Mouse (Mus musculus): ENCODE measurements around the gene Ankrd34a. TPM values are rescaled to one million over a fixed set of nuclear protein-coding genes. Genes with fewer than 3 reads are reported as not detected.

Gene Ankrd34a
- total RNA-seq (2014; rRNA removed; ENCODE audit: low replicate concordance): 1.2 and 5.3 TPM in 2 replicates
- polyA plus RNA-seq (2015; fragmentation: Nextera tagmentation; extraction: Ambion mirVana): 6.0 and 6.8 TPM in 2 replicates

DNA sequence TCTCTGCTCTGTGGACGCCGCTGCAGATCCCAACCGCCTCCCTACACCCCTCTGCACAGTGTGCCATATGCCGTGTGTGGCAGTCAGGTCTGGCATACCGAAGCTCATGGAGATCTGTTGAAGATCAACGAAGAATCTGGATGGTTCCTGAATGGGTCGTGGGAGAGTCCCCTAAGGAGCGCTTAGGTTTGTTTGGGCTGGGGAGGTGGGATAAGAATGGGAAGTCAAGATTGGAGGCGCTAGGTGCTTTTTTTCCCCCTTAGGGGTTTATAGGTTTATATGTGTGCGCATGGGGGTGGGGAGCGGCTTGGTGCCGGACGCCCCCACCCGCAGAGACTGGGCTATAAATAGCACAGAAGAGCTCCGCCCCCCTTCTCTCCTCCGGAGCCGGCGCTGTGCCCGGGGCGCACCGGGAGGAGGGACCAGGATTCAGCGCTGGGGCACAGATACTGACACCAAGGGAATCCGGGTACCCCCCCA lies at the start of gene Ankrd34a:
Ankrd34a (plus strand) TSS at position 409 of the 480 bp plus-strand sequence.
- no peaks in the 10 kb centered on the region; the same call in 1 of the 2 replicates for H3K4me1 ChIP-seq (ENCODE audit: control insufficient read depth, insufficient read depth)
- H3K27ac ChIP-seq (ENCODE audit: low read depth): peak within 1 kb of the TSS; percentile 75
- TF ChIP-seq CTCF (IDR thresholded peaks at IDR 0.05; ENCODE audit: low read depth) (no peak), EP300 (IDR thresholded peaks at IDR 0.05; ENCODE audit: low read depth) (no peak)
- peak within 1 kb of the TSS; percentile 97 for H3K4me2 ChIP-seq (ENCODE audit: low read depth, low read length)
- no peaks in the 10 kb centered on the region for H3K9me3 ChIP-seq (replicated peaks; ENCODE audit: control insufficient read depth, low read length)
- H3K4me3 ChIP-seq (ENCODE audit: low read depth, low read length): peak within 1 kb of the TSS; percentile 59
- H3K27me3 ChIP-seq (ENCODE audit: control insufficient read depth, insufficient read depth, low read length): no peaks in the 10 kb centered on the region
- peak within 1 kb of the TSS; percentile 70 for H3K9ac ChIP-seq (replicated peaks; ENCODE audit: low read depth, low read length)
- WGBS: under 1% methylated on average over 18 of the region's 23 CpGs
- ATAC-seq (ENCODE audit: insufficient read depth, low read depth) (0 out of 2 replicates have a peak, but pooled peaks have one; percentile 4), DNase-seq (ENCODE audit: low spot score) (peak; percentile 66)
- H3K36me3 ChIP-seq (replicated peaks; ENCODE audit: control insufficient read depth, insufficient read depth, low read length): no peaks in the 10 kb centered on the region

- Histone ChIP-seq H3K4me2 (ENCODE audit: low read depth, low read length) (no peak overlapping the region), H3K4me1 (ENCODE audit: control insufficient read depth, insufficient read depth) (peaks cover 24% of the 10 kb centered on the region), H3K9me3 (replicated peaks; ENCODE audit: control insufficient read depth, low read length) (no peaks in the 10 kb centered on the region), H3K27me3 (ENCODE audit: control insufficient read depth, insufficient read depth, low read length) (no peaks in the 10 kb centered on the region), H3K4me3 (ENCODE audit: low read depth, low read length) (no peak overlapping the region), H3K9ac (replicated peaks; ENCODE audit: low read depth, low read length) (no peak overlapping the region), H3K27ac (ENCODE audit: low read depth) (no peak overlapping the region), H3K36me3 (replicated peaks; ENCODE audit: control insufficient read depth, insufficient read depth, low read length) (no peaks in the 10 kb centered on the region)
- no peak for TF ChIP-seq CTCF (IDR thresholded peaks at IDR 0.05; ENCODE audit: low read depth)
- TF ChIP-seq EP300 (IDR thresholded peaks at IDR 0.05; ENCODE audit: low read depth): no peak
- 58% methylated on average over 4 of the region's 4 CpGs for WGBS
- no peak for ATAC-seq (ENCODE audit: insufficient read depth, low read depth)
- DNase-seq (ENCODE audit: low spot score): no peak
These were observed 49.6 kb upstream of the Ankrd34a start for GRCm38 (mm10) chr3:96546880-96547279.

- TF ChIP-seq CTCF (IDR thresholded peaks at IDR 0.05; ENCODE audit: low read depth) (peak; percentile 82), EP300 (IDR thresholded peaks at IDR 0.05; ENCODE audit: low read depth) (no peak)
- H3K4me1 ChIP-seq (ENCODE audit: control insufficient read depth, insufficient read depth): peaks cover 27% of the 10 kb centered on the region
- H3K9me3 ChIP-seq (replicated peaks; ENCODE audit: control insufficient read depth, low read length): no peaks in the 10 kb centered on the region
- peak; percentile 81 for DNase-seq (ENCODE audit: low spot score)
- 0 out of 2 replicates have a peak, but pooled peaks have one; percentile 35 for ATAC-seq (ENCODE audit: insufficient read depth, low read depth)
- H3K4me3 ChIP-seq (ENCODE audit: low read depth, low read length): no peak overlapping the region
- H3K36me3 ChIP-seq (replicated peaks; ENCODE audit: control insufficient read depth, insufficient read depth, low read length): no peaks in the 10 kb centered on the region
- no peak overlapping the region for H3K9ac ChIP-seq (replicated peaks; ENCODE audit: low read depth, low read length)
- H3K27ac ChIP-seq (ENCODE audit: low read depth): no peak overlapping the region
- no peaks in the 10 kb centered on the region for H3K27me3 ChIP-seq (ENCODE audit: control insufficient read depth, insufficient read depth, low read length)
- peak overlapping the region; percentile 30 for H3K4me2 ChIP-seq (ENCODE audit: low read depth, low read length)
- 11% methylated on average over 14 of the region's 14 CpGs for WGBS
These were observed 49.0 kb upstream of the Ankrd34a start for GRCm38 (mm10) chr3:96547389-96547960.

- no peak overlapping the region for H3K4me2 ChIP-seq (ENCODE audit: low read depth, low read length)
- no peak overlapping the region for H3K4me3 ChIP-seq (ENCODE audit: low read depth, low read length)
- ATAC-seq (ENCODE audit: insufficient read depth, low read depth) (no peak), DNase-seq (ENCODE audit: low spot score) (no peak)
- H3K27ac ChIP-seq (ENCODE audit: low read depth): peak overlapping the region; percentile 51
- H3K4me1 ChIP-seq (ENCODE audit: control insufficient read depth, insufficient read depth): peaks cover 27% of the 10 kb centered on the region
- peak overlapping the region; percentile 1; the same call in 1 of the 2 replicates for H3K9ac ChIP-seq (replicated peaks; ENCODE audit: low read depth, low read length)
- H3K9me3 ChIP-seq (replicated peaks; ENCODE audit: control insufficient read depth, low read length): no peaks in the 10 kb centered on the region
- no peaks in the 10 kb centered on the region for H3K36me3 ChIP-seq (replicated peaks; ENCODE audit: control insufficient read depth, insufficient read depth, low read length)
- no peak for TF ChIP-seq EP300 (IDR thresholded peaks at IDR 0.05; ENCODE audit: low read depth)
- no peak for TF ChIP-seq CTCF (IDR thresholded peaks at IDR 0.05; ENCODE audit: low read depth)
- no peaks in the 10 kb centered on the region for H3K27me3 ChIP-seq (ENCODE audit: control insufficient read depth, insufficient read depth, low read length)
- WGBS: 86% methylated on average over 7 of the region's 7 CpGs
These were observed 47.6 kb upstream of the Ankrd34a start for GRCm38 (mm10) chr3:96548824-96549223.

DNA sequence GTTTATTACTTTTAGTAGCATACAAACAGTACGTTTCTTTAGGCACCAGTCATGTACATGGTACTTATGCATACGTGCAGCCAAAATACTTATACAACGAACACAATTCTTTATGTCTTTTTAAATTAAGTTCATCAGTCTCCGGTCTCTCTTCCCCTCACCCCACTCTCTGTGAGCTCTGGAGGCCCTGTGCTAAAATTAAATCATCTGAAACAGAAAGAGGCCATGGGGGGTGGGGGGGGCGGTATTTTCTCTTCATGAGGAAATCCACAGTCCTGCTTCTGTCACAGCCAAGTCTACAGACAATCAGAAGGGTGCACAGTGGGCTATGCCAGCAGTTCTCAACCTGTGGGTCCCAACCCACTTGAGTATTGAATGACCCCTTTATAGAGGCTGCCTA lies 47.1 kb upstream of the Ankrd34a start:
- Histone ChIP-seq H3K4me1 (ENCODE audit: control insufficient read depth, insufficient read depth) (peaks cover 31% of the 10 kb centered on the region), H3K4me3 (ENCODE audit: low read depth, low read length) (no peak overlapping the region), H3K36me3 (replicated peaks; ENCODE audit: control insufficient read depth, insufficient read depth, low read length) (no peaks in the 10 kb centered on the region), H3K4me2 (ENCODE audit: low read depth, low read length) (0 out of 2 replicates have a peak overlapping the region, but pooled peaks have one; percentile 21), H3K9ac (replicated peaks; ENCODE audit: low read depth, low read length) (peak overlapping the region; percentile 1; the same call in 1 of the 2 replicates), H3K9me3 (replicated peaks; ENCODE audit: control insufficient read depth, low read length) (no peaks in the 10 kb centered on the region), H3K27me3 (ENCODE audit: control insufficient read depth, insufficient read depth, low read length) (no peaks in the 10 kb centered on the region), H3K27ac (ENCODE audit: low read depth) (peak overlapping the region; percentile 69)
- WGBS: 55% methylated on average over 5 of the region's 5 CpGs
- DNase-seq (ENCODE audit: low spot score) (no peak), ATAC-seq (ENCODE audit: insufficient read depth, low read depth) (peak; percentile 28; the same call in 1 of the 2 replicates)
- TF ChIP-seq CTCF (IDR thresholded peaks at IDR 0.05; ENCODE audit: low read depth): no peak
- no peak for TF ChIP-seq EP300 (IDR thresholded peaks at IDR 0.05; ENCODE audit: low read depth)

Data from heart, postnatal 0 days (tissue).